Comparison of ENCODE assay signal across 14 mouse cellular contexts in the genomic region with DNA sequence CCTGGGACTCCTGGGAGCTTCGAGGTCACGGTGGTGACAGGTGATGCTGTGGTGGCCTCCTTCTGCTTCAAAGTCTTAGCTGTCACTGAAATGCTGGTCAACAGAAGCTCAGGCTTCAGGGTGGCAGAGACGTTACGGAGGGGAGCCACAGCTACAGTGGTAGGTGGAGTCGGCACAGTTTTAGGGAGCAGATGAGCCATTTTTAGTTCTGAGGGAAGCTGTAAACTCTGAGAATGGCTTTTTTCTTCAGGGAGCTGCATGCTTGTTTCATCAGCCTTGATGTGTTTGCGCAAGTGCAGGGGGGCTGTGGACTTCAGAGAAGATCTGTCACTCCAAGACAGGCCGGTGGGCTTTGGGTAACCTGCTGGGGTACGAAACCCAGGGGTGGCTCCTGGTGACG.
"Had no signal": no experiment of that assay in that cellular context is flagged by ENCODE, and none has a peak within 500 bp of the region (broad histone marks: within the 10 kb centered on the region; RNA-seq: fewer than 3 reads in every experiment).

No protein-coding gene starts in this region.

- DNase-seq: heart, postnatal 10 days; heart, postnatal 14 days; heart, postnatal 36 days; heart, postnatal 4 days; kidney, postnatal 10 days; kidney, postnatal 14 days; layer of hippocampus, adult 9-11 months; layer of hippocampus, postnatal 36 days had no signal

- ATAC-seq: hindbrain, embryonic 16.5 days; hindbrain, postnatal 0 days; inflammation-experienced regulatory T-cells, adult 6 months; intestine, embryonic 15.5 days; intestine, embryonic 16.5 days; intestine, postnatal 0 days had no signal
